Mouse (Mus musculus) brain, embryonic 14.5 days (tissue): Measurements from ENCODE around the gene Clba1.

ENCODE experiments used
- CTCF ChIP-seq: fragments of 200-500 bp; IDR thresholded peaks from 2 replicates; pipeline ENCODE4 v1.5.1; 2012; ENCODE audit warnings: inconsistent platforms, mild to moderate bottlenecking, moderate library complexity, borderline replicate concordance; ENCODE audit not compliant: insufficient read depth, insufficient read length; ENCODE audit errors: extremely low read depth
- POLR2A ChIP-seq: fragments of 200-500 bp; IDR thresholded peaks from 2 replicates; pipeline ENCODE4 v1.6.1; 2012; ENCODE audit warnings: mild to moderate bottlenecking, inconsistent platforms, borderline replicate concordance; ENCODE audit not compliant: poor library complexity, insufficient read depth, insufficient read length, severe bottlenecking; ENCODE audit errors: extremely low read depth

- TF ChIP-seq CTCF = no peak
- no peak for TF ChIP-seq POLR2A
Measured at GRCm38 (mm10) chr12:112825901-112826300, 17.2 kb downstream of the Clba1 start.
